Mouse (Mus musculus): Measurements from ENCODE around the gene Adk. TPM values are rescaled to one million over a fixed set of nuclear protein-coding genes. Genes with fewer than 3 reads are reported as not detected.
"Not testable (repeated sequence)": the region's sequence is repeated elsewhere in the genome, so short reads cannot be mapped to it uniquely, and the experiment has no call there.

The Adk gene
- polyA plus RNA-seq, 1 experiment from 2014 or later = 33.5 TPM

GRCm38 (mm10) chr14:21086827-21087351 is 34.5 kb downstream of the Adk start:
- H3K27me3 ChIP-seq (ENCODE audit: control insufficient read depth, insufficient read depth, low read length) = no peaks in the 10 kb centered on the region
- H3K4me2 ChIP-seq (ENCODE audit: low read depth, low read length) = no peak overlapping the region
- no peaks in the 10 kb centered on the region for H3K4me1 ChIP-seq (ENCODE audit: control insufficient read depth, insufficient read depth, low read length)
- H3K27ac ChIP-seq (ENCODE audit: low read depth, low read length) = no peak overlapping the region
- no peaks in the 10 kb centered on the region for H3K36me3 ChIP-seq (ENCODE audit: control insufficient read depth, insufficient read depth, low read length)
- H3K9ac ChIP-seq (replicated peaks; ENCODE audit: low read depth, low read length) = no peak overlapping the region
- WGBS = 51% methylated on average over 7 of the region's 7 CpGs
- H3K9me3 ChIP-seq (ENCODE audit: control insufficient read depth, low read length) = no peaks in the 10 kb centered on the region
- H3K4me3 ChIP-seq (ENCODE audit: low read depth, low read length) = no peak overlapping the region
- ATAC-seq (ENCODE audit: low read depth) = no peak

GRCm38 (mm10) chr14:21087390-21088060 is 35.2 kb downstream of the Adk start:
- H3K27ac ChIP-seq (ENCODE audit: low read depth, low read length) = no peak overlapping the region
- WGBS = 67% methylated on average over 4 of the region's 4 CpGs
- H3K4me3 ChIP-seq (ENCODE audit: low read depth, low read length) = no peak overlapping the region
- no peak overlapping the region for H3K9ac ChIP-seq (replicated peaks; ENCODE audit: low read depth, low read length)
- ATAC-seq (ENCODE audit: low read depth) = no peak
- H3K4me1 ChIP-seq (ENCODE audit: control insufficient read depth, insufficient read depth, low read length) = no peaks in the 10 kb centered on the region
- H3K27me3 ChIP-seq (ENCODE audit: control insufficient read depth, insufficient read depth, low read length) = no peaks in the 10 kb centered on the region
- no peak overlapping the region for H3K4me2 ChIP-seq (ENCODE audit: low read depth, low read length)
- no peaks in the 10 kb centered on the region for H3K36me3 ChIP-seq (ENCODE audit: control insufficient read depth, insufficient read depth, low read length)
- no peaks in the 10 kb centered on the region for H3K9me3 ChIP-seq (ENCODE audit: control insufficient read depth, low read length)

DNA sequence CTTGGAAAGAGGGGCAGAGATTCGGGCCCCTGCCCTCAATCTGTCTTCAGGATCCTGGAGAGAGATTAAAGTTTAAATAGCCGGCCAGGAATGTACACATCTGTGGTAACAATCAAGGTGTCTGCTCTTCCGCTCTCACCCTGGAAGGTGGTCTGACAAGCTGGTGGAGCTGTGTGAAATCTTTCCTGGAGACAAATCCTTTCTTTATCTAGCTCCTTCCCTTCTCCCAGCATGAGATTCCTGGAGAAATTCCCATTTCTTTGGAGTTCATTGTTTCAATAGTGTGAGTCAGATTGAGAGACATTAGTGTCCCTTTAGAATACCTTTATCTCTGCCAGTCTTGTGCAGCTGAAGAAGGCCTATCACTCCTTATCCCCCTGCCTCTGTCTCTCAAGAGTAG is 36.4 kb downstream of the Adk start:
- no peaks in the 10 kb centered on the region for H3K36me3 ChIP-seq (ENCODE audit: control insufficient read depth, insufficient read depth, low read length)
- H3K4me1 ChIP-seq (ENCODE audit: control insufficient read depth, insufficient read depth, low read length) = no peaks in the 10 kb centered on the region
- no peak overlapping the region for H3K27ac ChIP-seq (ENCODE audit: low read depth, low read length)
- no peak overlapping the region for H3K9ac ChIP-seq (replicated peaks; ENCODE audit: low read depth, low read length)
- no peak overlapping the region for H3K4me2 ChIP-seq (ENCODE audit: low read depth, low read length)
- H3K4me3 ChIP-seq (ENCODE audit: low read depth, low read length) = no peak overlapping the region
- WGBS = 68% methylated on average over 3 of the region's 3 CpGs
- H3K27me3 ChIP-seq (ENCODE audit: control insufficient read depth, insufficient read depth, low read length) = no peaks in the 10 kb centered on the region
- H3K9me3 ChIP-seq (ENCODE audit: control insufficient read depth, low read length) = no peaks in the 10 kb centered on the region
- no peak for ATAC-seq (ENCODE audit: low read depth)

GRCm38 (mm10) chr14:21090400-21090799 is 38.0 kb downstream of the Adk start:
- no peak overlapping the region for H3K4me2 ChIP-seq (ENCODE audit: low read depth, low read length)
- no peaks in the 10 kb centered on the region for H3K36me3 ChIP-seq (ENCODE audit: control insufficient read depth, insufficient read depth, low read length)
- H3K4me1 ChIP-seq (ENCODE audit: control insufficient read depth, insufficient read depth, low read length) = no peaks in the 10 kb centered on the region
- H3K27me3 ChIP-seq (ENCODE audit: control insufficient read depth, insufficient read depth, low read length) = no peaks in the 10 kb centered on the region
- H3K27ac ChIP-seq (ENCODE audit: low read depth, low read length) = no peak overlapping the region
- no peaks in the 10 kb centered on the region for H3K9me3 ChIP-seq (ENCODE audit: control insufficient read depth, low read length)
- no peak overlapping the region for H3K9ac ChIP-seq (replicated peaks; ENCODE audit: low read depth, low read length)
- no peak for ATAC-seq (ENCODE audit: low read depth)
- H3K4me3 ChIP-seq (ENCODE audit: low read depth, low read length) = no peak overlapping the region
- WGBS = 81% methylated on average over 3 of the region's 3 CpGs

DNA sequence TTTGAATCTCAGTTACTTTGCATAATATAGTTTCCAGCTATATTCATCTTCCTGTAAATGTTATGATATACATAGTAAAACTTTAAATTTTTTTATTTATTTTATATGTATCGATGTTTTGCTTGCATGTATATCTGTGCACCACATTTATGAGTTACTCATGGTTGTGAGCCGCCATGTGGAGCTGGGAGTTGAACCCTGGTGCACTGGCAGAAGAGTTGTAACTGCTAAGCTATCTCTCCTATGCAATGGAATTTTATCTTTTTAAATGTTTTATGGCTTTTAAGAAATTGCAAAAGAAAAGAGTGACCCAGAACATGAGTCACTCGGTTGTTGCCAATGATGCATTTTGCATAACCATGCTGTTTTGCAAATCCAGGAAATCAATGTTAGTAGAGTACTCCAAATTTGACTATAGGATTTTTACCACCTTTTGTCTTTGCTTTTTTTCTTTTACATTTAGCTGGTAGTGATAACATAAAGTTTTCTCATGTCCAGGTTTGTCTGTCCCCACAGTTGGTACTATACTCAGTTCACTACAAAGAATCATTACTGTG is 38.6 kb downstream of the Adk start:
- H3K9ac ChIP-seq (replicated peaks; ENCODE audit: low read depth, low read length) = no peak overlapping the region
- H3K36me3 ChIP-seq (ENCODE audit: control insufficient read depth, insufficient read depth, low read length) = no peaks in the 10 kb centered on the region
- no peaks in the 10 kb centered on the region for H3K27me3 ChIP-seq (ENCODE audit: control insufficient read depth, insufficient read depth, low read length)
- H3K4me1 ChIP-seq (ENCODE audit: control insufficient read depth, insufficient read depth, low read length) = no peaks in the 10 kb centered on the region
- no peak overlapping the region for H3K4me3 ChIP-seq (ENCODE audit: low read depth, low read length)
- H3K9me3 ChIP-seq (ENCODE audit: control insufficient read depth, low read length) = no peaks in the 10 kb centered on the region
- ATAC-seq (ENCODE audit: low read depth) = no peak
- H3K27ac ChIP-seq (ENCODE audit: low read depth, low read length) = no peak overlapping the region
- 96% methylated on average over 3 of the region's 3 CpGs for WGBS
- no peak overlapping the region for H3K4me2 ChIP-seq (ENCODE audit: low read depth, low read length)

DNA sequence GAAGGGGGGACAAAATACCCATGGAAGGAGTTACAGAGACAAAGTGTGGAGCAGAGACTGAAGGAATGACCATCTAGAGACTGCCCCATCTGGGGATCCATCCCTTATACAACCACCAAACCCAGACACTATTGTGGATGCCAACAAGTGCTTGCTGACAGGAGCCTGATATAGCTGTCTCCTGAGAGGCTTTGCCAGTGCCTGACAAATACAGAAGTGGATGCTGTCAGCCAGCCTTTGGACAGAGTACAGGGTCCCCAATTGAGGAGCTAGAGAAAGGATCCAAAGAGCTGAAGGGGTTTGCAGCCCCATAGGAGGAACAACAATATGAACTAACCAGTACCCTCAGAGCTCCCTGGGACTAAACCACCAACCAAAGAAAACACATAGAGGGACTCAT is 41.8 kb downstream of the Adk start:
- not testable (repeated sequence) for H3K4me3 ChIP-seq (ENCODE audit: low read depth, low read length); ATAC-seq (ENCODE audit: low read depth); H3K4me2 ChIP-seq (ENCODE audit: low read depth, low read length); H3K9me3 ChIP-seq (ENCODE audit: control insufficient read depth, low read length); H3K4me1 ChIP-seq (ENCODE audit: control insufficient read depth, insufficient read depth, low read length); H3K36me3 ChIP-seq (ENCODE audit: control insufficient read depth, insufficient read depth, low read length); H3K27ac ChIP-seq (ENCODE audit: low read depth, low read length); H3K27me3 ChIP-seq (ENCODE audit: control insufficient read depth, insufficient read depth, low read length); H3K9ac ChIP-seq (replicated peaks; ENCODE audit: low read depth, low read length)

DNA sequence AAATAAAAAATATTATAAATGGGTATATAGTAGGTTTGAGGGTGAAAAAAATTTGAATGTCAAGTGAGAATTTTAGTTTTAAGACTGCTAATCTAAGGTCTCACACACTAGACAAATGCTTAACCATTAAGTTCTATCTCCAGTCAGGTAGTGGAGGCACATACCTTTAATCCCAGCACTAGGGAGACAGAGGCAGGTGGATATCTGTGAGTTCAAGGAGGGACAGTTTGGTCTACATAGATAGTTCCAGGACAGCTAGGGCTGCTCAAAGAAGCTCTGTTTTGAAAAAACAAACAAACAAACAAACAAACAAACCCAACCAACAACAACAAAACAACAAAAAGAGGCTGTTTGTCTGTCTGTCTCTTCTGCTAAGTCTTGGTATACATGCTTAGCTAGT is 43.9 kb downstream of the Adk start:
- Histone ChIP-seq H3K9me3 (ENCODE audit: control insufficient read depth, low read length) (no peaks in the 10 kb centered on the region), H3K27me3 (ENCODE audit: control insufficient read depth, insufficient read depth, low read length) (no peaks in the 10 kb centered on the region), H3K4me1 (ENCODE audit: control insufficient read depth, insufficient read depth, low read length) (no peaks in the 10 kb centered on the region), H3K9ac (replicated peaks; ENCODE audit: low read depth, low read length) (no peak overlapping the region), H3K27ac (ENCODE audit: low read depth, low read length) (no peak overlapping the region), H3K36me3 (ENCODE audit: control insufficient read depth, insufficient read depth, low read length) (no peaks in the 10 kb centered on the region), H3K4me2 (ENCODE audit: low read depth, low read length) (no peak overlapping the region), H3K4me3 (ENCODE audit: low read depth, low read length) (no peak overlapping the region)
- no peak for ATAC-seq (ENCODE audit: low read depth)

DNA sequence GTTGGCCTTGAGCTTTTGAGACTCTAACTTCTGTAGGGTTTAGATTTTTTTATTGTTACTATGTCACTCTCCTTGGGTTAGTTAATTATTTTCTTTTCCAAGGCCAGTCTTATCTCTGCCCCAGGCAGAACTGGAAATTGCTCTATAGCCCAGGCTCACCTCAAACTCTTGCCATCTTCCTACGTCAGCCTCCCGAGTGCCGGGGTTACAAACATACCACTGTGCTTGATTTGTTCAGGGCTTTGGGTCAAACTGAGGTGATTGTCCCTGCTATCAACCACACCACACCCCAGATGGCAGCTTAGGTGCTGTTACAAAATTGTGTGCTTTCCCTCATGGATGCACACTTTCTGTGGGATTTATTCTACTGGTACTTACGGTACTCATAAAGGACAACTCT is 44.3 kb downstream of the Adk start:
- no peak for ATAC-seq (ENCODE audit: low read depth)
- 83% methylated on average over 4 of the region's 4 CpGs for WGBS
- Histone ChIP-seq H3K36me3 (ENCODE audit: control insufficient read depth, insufficient read depth, low read length) (no peaks in the 10 kb centered on the region), H3K4me3 (ENCODE audit: low read depth, low read length) (no peak overlapping the region), H3K27me3 (ENCODE audit: control insufficient read depth, insufficient read depth, low read length) (no peaks in the 10 kb centered on the region), H3K9me3 (ENCODE audit: control insufficient read depth, low read length) (no peaks in the 10 kb centered on the region), H3K4me1 (ENCODE audit: control insufficient read depth, insufficient read depth, low read length) (no peaks in the 10 kb centered on the region), H3K4me2 (ENCODE audit: low read depth, low read length) (no peak overlapping the region), H3K9ac (replicated peaks; ENCODE audit: low read depth, low read length) (no peak overlapping the region), H3K27ac (ENCODE audit: low read depth, low read length) (no peak overlapping the region)

- Histone ChIP-seq H3K27me3 (ENCODE audit: control insufficient read depth, insufficient read depth, low read length) (no peaks in the 10 kb centered on the region), H3K4me2 (ENCODE audit: low read depth, low read length) (no peak overlapping the region), H3K9me3 (ENCODE audit: control insufficient read depth, low read length) (no peaks in the 10 kb centered on the region), H3K27ac (ENCODE audit: low read depth, low read length) (no peak overlapping the region), H3K4me1 (ENCODE audit: control insufficient read depth, insufficient read depth, low read length) (no peaks in the 10 kb centered on the region), H3K4me3 (ENCODE audit: low read depth, low read length) (no peak overlapping the region), H3K36me3 (ENCODE audit: control insufficient read depth, insufficient read depth, low read length) (no peaks in the 10 kb centered on the region), H3K9ac (replicated peaks; ENCODE audit: low read depth, low read length) (no peak overlapping the region)
- WGBS = 77% methylated on average over 7 of the region's 7 CpGs
- ATAC-seq (ENCODE audit: low read depth) = no peak
Observed at GRCm38 (mm10) chr14:21099371-21099770, 47.0 kb downstream of the Adk start.
